In genomic region chr6:93393551-93393950, GRCm38 (mm10) we compare ENCODE assay signal across 25 mouse cellular contexts.
DNase-seq lines count a peak whose midpoint lies in the region; ATAC-seq lines count a peak whose summit lies in the region.
"Had no signal": no experiment of that assay in that cellular context is flagged by ENCODE, and none has a peak within 500 bp of the region (broad histone marks: within the 10 kb centered on the region; RNA-seq: fewer than 3 reads in every experiment).

No protein-coding gene starts in this region.

- whole genome bisulfite sequencing in kidney, embryonic 16.5 days, result 81% methylated on average over 5 of the region's 5 CpGs

- peaks cover 12% of the 10 kb centered on the region for H3K4me1 ChIP-seq in kidney, embryonic 16.5 days (ENCODE audit: insufficient read depth, low read length)
- H3K4me1 ChIP-seq: embryonic facial prominence, embryonic 12.5 days; liver, embryonic 15.5 days; megakaryocyte, embryonic 14.5 days; midbrain, embryonic 13.5 days had no signal

- H3K4me2 ChIP-seq in kidney, embryonic 16.5 days (replicated peaks; ENCODE audit: low read depth, low read length), result no peak overlapping the region
- H3K4me2 ChIP-seq: embryonic facial prominence, embryonic 12.5 days; forebrain, embryonic 13.5 days; hindbrain, embryonic 15.5 days; liver, embryonic 15.5 days; lung, embryonic 15.5 days; midbrain, embryonic 13.5 days; neural tube, embryonic 12.5 days had no signal

- H3K27me3 ChIP-seq in kidney, embryonic 16.5 days (ENCODE audit: insufficient read depth, low read length), result no peaks in the 10 kb centered on the region
- H3K27me3 ChIP-seq: embryonic facial prominence, embryonic 12.5 days; forebrain, embryonic 13.5 days; hindbrain, embryonic 15.5 days; liver, embryonic 15.5 days; lung, embryonic 15.5 days; megakaryocyte, embryonic 14.5 days; midbrain, embryonic 13.5 days; neural tube, embryonic 12.5 days had no signal

- no peak overlapping the region for H3K27ac ChIP-seq in kidney, embryonic 16.5 days (ENCODE audit: low read length)
- H3K27ac ChIP-seq: embryonic facial prominence, embryonic 12.5 days; forebrain, embryonic 13.5 days; heart, adult 2 months; hindbrain, embryonic 15.5 days; limb, embryonic 10.5 days; liver, embryonic 15.5 days; lung, embryonic 15.5 days; midbrain, embryonic 13.5 days; neural tube, embryonic 12.5 days had no signal

- H3K9ac ChIP-seq in kidney, embryonic 16.5 days (replicated peaks; ENCODE audit: low read length), result no peak overlapping the region
- H3K9ac ChIP-seq: embryonic facial prominence, embryonic 12.5 days; forebrain, embryonic 13.5 days; hindbrain, embryonic 15.5 days; liver, embryonic 15.5 days; lung, embryonic 15.5 days; midbrain, embryonic 13.5 days; neural tube, embryonic 12.5 days had no signal

- H3K36me3 ChIP-seq in kidney, embryonic 16.5 days (ENCODE audit: insufficient read depth, low read length), result no peaks in the 10 kb centered on the region
- H3K36me3 ChIP-seq: embryonic facial prominence, embryonic 12.5 days; hindbrain, embryonic 15.5 days; limb, embryonic 10.5 days; liver, embryonic 15.5 days; lung, embryonic 15.5 days; midbrain, embryonic 13.5 days; neural tube, embryonic 12.5 days had no signal

- H3K4me3 ChIP-seq in kidney, embryonic 16.5 days (ENCODE audit: low read length), result no peak overlapping the region
- H3K4me3 ChIP-seq: embryonic facial prominence, embryonic 12.5 days; forebrain, embryonic 13.5 days; heart, adult 2 months; hindbrain, embryonic 15.5 days; limb, embryonic 10.5 days; liver, embryonic 15.5 days; lung, embryonic 15.5 days; megakaryocyte, embryonic 14.5 days; midbrain, embryonic 13.5 days; neural tube, embryonic 12.5 days had no signal

- no peaks in the 10 kb centered on the region for H3K9me3 ChIP-seq in kidney, embryonic 16.5 days (ENCODE audit: low read length)
- H3K9me3 ChIP-seq: embryonic facial prominence, embryonic 12.5 days; forebrain, embryonic 13.5 days; hindbrain, embryonic 15.5 days; limb, embryonic 10.5 days; liver, embryonic 15.5 days; lung, embryonic 15.5 days; midbrain, embryonic 13.5 days; neural tube, embryonic 12.5 days had no signal

- peak; percentile 16 to 22 for DNase-seq in heart, adult 18-20 months
- DNase-seq in heart, adult 11 months, result no peak
- DNase-seq in kidney, adult 8-10 months, result peak; percentile 40 to 42
- DNase-seq in kidney, adult 9 months, result peak; percentile 60
- DNase-seq in urinary bladder, postnatal 4 days (ENCODE audit: low spot score in 2 of 2), result no peak
- DNase-seq in thymus, postnatal 4 days, result no peak
- DNase-seq: adrenal gland, adult 2 months; cerebellum, adult 18-20 months; cerebellum, postnatal 14 days; gastrocnemius, postnatal 10 days; liver; lung, postnatal 36 days; right cerebral cortex, adult 18-20 months; thymus, adult 18-20 months had no signal

- ATAC-seq in kidney, embryonic 16.5 days (ENCODE audit: low FRiP score, low TSS enrichment), result no peak
- ATAC-seq: forebrain, embryonic 13.5 days; midbrain, embryonic 13.5 days had no signal

Comparison
In these comparisons a context has a peak if more than half of its experiments do, and no peak if none do; other contexts are left out.
1. DNase-seq: peak in heart, adult 18-20 months (2 of 2), kidney, adult 8-10 months (2 of 2) and kidney, adult 9 months (single experiment); none in heart, adult 11 months (single experiment), urinary bladder, postnatal 4 days (0 of 2) and thymus, postnatal 4 days (single experiment).